Mouse (Mus musculus) megakaryocyte-erythroid progenitor cell, adult 5-6 weeks (primary cell): Measurements from ENCODE around the gene Nanos1. TPM values are rescaled to one million over a fixed set of nuclear protein-coding genes. Genes with fewer than 3 reads are reported as not detected.

Experiments
- ATAC-seq: replicated peaks from 2 replicates; pipeline ENCODE4 v1.8.0; 2016; ENCODE audit warnings: mild to moderate bottlenecking, inconsistent platforms; ENCODE audit not compliant: severe bottlenecking, poor library complexity, low FRiP score, low TSS enrichment
- total RNA-seq, 2 experiments: library from RNA; stranded (forward) in 1 of 2; stranded (reverse) in 1 of 2; fragments of 200-1000, 215-1000 nt in 1 of 2; fragments of >200 nt in 1 of 2; fragmentation: Nextera tagmentation in 1 of 2; gene quantifications; 2 replicates each; pipeline ENCODE4 v1.2.3; 2014 to 2017

The Nanos1 gene
- 1.2 and 2.5 TPM in 2 replicates for total RNA-seq (2014; fragmentation: Nextera tagmentation)
- total RNA-seq (2017) = 1.2 and 1.5 TPM in 2 replicates

DNA sequence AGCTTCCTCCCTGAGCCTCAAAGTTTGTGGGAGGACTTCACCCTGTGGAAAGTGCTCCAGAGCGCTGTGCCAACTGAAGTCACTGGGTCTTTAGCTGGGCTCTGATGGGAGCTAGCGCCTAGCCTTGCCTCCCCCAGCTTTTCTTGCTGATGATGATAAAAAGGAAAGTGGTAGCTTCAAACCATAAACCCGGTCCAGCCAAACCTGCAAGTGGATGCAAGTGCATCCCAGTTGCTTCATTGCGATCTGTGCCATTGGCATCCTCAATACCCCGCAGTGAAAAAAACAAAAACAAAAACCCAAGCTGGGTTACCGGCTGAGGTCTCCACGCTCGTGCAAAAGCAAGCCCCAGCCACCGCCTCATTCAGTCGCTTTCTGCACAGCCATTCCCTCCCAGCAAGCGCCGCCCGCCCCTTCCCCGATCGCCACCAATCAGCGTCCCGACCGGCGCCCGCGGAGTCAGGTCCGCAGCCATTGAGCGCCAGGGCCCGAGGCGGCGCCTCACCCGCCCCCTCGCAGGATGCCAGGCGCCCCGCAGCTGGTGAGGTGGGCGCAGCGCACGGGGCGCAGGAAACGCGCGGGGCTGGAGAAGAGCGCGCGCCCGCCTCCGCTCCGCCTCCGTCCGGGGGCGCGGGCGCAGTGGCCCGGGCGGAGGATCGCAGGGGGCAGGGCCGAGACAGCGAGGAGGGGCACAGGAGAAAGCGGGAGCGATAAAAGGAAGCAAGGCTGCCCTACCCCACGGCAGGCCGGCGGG lies at the start of gene Nanos1:
TSS of gene Nanos1 (plus strand) at position 550 of the 754 bp plus-strand sequence.
- ATAC-seq = peak; percentile 91

DNA sequence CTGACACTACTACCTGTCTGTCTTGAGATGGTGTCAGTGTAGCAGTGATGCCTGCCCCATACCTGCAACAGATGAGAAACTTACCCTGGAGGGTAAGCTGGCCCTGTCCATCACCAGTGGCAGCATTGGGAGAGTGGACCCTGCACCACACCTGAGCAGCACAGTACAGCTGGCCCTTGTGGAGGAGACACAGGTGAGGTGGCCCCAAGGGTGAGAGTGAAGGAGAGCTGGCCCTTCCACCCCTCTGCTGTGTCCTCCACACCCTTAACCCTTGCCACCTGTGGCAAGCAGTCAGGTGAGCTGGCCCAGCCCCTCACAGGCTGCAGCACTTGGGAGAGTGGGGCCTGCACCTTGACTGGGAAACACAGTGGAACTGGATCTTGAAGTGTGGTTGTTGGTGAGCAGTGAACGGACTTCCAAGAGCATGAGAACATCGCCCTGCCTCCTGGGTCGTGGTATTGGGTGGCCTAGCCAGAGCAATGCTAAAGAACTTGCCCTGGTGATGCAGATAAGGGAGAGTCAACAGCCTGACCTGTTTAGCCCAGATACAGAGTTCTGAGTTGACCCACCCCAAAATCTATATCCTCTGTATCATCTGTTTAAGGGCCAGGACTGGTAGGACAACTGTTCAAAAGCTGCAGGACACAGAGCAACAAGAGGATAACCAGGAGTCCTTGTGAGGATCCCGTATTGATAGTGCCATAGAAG lies 46.4 kb upstream of the Nanos1 start:
- ATAC-seq = peak; percentile 79

DNA sequence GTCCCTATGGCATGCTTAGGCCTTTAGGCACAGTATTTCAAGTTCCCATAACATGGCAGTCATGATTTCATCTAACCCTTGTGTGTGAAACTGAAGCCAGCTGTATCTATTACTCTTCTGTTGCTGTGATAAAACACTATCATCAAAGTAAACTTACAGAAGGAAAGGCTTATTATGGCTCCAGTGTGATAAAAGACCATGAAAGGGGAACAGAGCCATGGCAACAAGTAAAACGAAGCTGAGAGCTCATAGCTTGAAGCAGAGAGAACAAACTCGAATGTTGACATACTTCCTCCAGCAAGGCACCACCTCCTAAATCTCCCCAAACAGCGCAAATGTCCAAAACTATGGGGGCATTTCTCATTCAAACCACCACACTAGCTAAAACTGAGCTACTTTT lies 45.6 kb upstream of the Nanos1 start:
- peak; percentile 32 for ATAC-seq

DNA sequence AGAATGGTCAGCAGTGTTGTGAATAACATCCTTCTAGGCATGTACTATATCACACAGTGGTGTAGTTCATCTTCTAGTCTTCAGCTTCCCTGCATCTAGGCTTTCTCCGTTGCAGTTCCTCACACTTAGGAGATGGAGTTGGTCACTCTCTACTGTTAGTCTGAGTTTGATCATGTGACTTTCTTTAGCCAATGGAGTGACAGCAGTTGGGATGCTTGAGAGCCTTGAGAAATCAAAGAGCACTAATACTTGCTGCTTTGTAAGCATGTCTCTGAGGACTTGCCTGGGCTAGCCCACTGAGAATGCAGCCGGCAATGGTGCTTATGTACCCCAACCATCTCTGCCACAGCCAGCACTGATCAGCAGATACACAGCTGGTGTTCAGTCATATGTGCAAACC lies 43.2 kb upstream of the Nanos1 start:
- ATAC-seq = no peak

DNA sequence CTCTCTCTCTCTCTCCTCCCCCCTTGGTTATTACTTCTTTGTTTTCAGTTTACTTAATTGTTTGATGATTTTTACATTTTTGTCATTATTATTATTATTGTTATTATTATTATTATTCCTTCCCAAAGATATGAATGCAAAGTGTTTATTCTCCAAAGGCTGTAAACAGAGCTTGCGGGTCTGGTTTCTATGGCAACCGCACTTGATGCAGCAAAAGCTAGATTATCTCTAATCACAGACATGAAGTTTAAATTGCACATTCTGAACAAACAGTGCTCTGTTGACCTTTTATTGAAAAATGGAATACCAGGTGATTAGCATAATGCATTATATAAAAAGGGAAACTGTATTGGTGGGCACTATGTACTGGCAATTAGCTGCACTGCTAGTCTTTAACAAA lies 39.4 kb upstream of the Nanos1 start:
- ATAC-seq = no peak

DNA sequence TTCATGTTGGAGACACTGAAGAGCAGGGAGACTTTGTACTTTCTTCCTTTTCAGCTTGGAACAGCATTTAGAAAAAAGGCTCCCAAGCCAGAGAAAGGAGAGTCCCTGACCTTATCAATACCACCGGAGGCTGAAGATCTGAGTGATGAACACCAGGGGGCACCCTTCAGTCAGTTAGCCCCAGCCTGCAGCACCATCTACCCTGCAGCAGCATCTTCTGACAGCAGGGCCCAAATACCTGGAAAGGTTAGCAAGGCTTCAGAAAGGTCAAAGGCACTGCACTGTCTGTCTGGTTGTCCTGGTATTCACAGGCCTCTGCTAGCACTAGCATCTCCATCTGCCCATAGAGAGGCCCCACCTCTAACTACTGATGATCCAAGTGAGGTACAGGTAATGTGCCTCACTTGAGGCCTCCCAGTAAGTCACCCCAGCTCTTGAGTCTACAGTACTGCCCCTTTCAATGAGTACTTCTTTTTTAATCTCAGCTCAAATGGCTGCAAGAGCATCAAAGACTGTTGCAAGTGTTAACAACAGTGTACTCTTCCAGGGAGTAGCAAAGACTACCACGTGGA lies 25.4 kb upstream of the Nanos1 start:
- peak; percentile 95 for ATAC-seq

DNA sequence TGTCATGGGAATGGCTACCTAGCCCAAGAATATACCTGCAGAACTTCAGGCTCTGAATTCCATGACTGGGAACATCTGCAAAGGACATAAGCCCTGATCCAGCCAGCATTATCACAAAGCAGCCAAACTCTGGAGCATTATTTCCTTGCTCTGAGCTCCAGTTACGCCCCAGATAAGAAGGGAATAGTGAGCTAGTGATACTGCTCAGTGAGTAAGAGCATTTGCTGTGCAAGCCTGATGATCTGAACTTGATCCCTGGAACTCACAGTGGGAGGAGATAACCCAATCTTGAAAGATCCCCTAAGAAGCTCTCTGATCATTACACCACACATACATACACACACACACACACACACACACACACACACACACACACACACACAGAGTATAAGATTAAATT lies 24.5 kb upstream of the Nanos1 start:
- no peak for ATAC-seq

DNA sequence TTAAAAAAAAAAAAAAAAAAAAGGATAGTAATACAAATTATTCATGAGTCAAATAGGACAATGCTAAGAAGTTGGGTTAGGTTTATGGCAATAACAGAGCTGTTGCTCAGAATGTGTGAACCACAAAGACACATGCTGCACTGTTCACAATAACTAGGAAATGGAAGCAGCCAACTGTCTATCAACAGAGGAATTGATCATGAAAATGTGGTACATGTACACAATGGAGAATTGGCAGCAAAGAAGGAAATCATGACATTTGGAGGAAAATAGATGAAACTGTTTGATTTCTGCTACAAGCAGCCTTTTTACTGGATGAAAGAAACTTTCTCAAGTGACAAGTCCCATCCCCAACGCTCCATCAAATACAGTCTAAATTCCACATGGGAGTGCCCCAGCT lies 23.8 kb upstream of the Nanos1 start:
- no peak for ATAC-seq

DNA sequence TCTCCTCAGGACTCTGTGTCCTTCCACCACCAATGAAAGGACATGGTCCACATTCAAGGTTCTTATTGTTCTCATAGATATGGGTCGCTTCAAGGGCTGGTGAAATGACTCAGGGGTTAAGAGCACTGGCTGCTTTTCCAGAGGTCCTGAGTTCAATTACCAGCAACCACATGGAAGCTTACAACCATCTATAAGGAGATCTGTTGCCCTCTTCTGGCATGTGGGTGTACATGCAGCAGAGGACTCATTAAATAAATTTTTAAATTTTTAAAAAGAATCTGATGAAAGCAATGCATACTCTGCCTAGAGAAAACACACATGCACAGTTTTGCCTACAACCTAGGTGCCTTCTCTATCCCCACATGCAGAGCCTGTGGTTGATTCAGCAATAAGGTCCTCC lies 15.2 kb upstream of the Nanos1 start:
- ATAC-seq = no peak

DNA sequence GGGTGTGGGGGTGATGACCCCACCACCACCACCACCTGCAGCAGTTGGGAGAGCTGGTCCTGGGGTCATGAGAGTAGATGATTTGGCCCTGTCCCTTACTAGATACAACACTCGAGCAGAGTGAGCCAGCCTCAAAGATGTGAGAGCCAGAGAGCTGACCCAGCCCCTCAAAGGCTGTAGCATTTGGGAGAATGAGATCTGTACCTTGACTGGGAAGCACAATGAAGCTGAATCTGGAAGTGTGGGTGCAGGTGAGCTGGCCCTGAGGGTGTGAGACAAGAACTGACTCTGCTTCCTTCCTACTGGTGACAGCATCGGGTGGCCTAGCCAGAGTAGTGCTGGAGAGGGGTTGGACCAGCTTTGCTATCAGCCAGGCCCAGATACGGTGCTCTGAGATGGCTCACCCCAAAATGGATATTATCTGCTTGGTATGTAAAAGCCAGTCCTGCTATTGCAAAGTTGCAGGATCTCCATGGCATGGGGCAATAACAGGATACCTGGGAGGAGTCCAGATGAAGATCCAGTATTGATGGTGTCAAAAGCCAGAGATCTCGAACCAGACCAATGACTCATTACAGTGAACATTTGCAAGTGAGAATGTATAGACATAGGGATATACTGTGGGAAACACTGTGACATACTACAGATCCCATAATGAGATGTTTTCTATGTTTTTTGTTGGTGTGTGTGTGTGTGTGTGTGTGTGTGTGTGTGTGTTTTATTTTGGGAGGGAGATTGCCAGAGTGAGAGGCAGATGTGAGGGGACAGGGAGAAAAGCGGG lies 11.8 kb upstream of the Nanos1 start:
- peak; percentile 98 for ATAC-seq

DNA sequence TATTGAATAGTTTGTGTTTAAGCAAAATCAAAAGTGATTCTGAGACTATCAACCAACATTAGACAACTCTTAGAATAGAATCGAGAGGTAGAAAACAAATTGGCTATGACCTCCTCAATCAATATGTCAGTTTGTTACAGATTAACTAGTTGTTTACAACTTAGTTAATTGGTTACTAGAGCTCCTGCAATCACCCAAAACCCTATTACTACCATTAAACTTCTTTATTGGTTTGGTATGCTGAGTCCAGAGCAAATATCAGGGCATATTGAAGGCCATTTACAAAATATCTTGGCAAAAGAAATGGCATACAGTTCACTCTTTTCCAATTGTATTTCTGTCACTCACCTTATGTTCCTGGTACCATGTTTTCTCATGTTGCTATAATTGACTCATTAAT lies 8.0 kb upstream of the Nanos1 start:
- ATAC-seq = no peak

DNA sequence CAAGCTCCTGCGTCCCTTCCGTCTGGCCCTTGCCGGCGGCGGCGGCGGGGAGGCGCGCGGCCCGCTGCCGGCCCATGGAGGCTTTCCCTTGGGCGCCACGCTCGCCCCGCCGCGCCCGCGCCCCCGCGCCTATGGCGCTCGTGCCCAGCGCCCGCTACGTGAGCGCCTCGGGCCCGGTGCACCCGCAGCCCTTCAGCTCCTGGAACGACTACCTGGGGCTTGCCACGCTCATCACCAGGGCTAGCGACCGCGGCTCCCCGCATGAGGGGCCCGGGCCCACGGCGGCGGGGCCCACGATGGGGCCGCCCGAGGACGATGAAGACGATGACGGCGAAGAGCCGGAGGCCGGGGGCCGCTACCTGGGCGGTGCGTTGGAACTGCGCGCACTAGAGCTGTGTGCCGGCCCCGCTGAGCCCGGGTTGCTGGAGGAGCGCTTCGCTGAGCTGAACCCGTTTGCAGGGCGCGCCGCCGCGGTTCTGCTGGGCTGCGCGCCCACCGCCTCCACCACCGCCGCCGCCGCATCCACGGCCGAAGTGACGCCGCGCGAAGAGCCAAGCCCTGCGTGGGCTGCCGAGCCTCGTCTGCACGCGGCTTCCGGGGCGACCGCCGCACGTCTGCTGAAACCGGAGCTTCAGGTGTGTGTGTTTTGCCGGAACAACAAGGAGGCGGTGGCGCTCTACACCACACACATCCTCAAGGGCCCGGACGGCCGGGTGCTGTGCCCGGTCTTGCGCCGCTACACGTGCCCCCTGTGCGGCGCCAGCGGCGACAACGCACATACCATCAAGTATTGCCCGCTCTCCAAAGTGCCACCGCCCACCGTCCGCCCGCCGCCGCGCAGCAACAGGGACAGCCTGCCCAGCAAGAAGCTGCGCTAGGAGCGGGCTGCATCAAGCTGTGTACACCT lies 658 bp downstream of the Nanos1 start:
- peak; percentile 38 for ATAC-seq

DNA sequence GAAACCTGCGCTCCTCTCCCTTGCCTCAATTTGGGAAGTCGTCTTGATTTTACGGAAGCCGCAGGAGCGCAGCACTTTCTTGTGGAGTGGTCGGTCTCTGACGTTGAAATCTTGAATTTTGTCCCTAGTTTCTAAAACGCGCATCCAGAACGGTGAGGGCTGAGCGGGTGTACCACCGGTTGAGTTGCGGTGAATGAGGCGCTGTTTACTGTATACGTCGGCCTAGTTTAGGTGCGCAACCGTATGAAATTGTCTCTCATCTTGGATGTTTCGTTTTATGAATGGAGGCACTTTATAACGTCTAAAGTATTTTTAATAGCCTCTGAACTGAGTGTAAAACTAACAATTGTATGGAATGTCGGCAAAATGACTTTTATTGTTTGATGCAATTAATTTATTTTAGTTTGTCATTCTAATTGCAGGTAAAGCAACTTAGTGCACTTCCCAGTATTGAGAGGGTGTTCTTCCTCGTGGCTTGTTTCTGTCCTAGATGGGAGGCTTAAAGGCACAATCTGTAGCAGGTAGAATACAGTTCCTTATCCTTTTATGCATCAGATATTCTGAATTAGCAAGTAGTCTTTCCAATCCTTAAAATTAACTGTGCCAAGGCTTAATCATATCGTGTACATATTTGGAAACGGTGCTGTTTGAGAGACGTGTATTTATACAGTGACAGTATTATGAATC lies 1.5 kb downstream of the Nanos1 start:
- ATAC-seq = peak; percentile 13

DNA sequence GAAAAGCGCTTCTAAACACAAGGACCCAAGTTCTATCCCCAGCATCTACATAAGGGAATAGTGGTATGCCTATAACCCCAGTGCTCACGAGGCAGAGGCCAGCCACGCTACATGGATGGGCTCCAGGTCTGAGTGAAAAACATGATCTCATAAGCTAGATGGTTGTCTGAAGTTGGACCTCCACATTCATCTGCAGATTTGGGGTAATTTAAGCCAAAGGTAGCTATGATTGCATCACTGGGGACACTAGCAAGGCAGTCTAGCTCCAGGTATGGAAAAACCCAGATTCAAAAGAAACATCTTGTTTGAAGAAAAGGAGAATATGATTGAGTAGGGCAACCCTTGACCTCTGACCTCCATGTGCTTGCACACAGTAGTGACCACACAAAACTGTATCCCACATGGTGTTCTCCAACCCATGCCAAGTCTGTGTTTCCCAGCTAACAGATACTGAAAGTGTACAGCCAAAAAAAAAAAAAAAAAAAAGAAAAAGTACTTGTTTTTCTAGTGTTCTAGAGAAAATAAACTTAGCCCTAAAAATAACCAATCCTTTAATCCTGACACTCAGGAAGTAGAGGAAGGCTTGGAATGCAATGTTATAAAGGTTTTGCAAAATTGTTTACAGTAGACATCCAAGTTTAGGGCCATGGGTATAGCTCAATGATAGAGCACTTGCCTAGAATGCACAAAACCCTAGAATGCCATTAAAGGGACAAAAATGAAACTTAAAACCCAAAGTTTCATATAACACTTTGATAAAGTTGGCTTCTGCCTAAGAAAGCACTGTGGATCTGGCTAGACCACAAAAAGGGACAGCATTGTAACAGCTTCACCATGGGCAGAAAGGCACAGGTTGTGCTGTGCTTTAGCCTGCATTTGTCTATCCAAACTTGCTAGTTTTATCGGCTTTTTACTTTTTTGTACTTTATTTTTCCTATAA lies 3.4 kb downstream of the Nanos1 start:
- no peak for ATAC-seq

DNA sequence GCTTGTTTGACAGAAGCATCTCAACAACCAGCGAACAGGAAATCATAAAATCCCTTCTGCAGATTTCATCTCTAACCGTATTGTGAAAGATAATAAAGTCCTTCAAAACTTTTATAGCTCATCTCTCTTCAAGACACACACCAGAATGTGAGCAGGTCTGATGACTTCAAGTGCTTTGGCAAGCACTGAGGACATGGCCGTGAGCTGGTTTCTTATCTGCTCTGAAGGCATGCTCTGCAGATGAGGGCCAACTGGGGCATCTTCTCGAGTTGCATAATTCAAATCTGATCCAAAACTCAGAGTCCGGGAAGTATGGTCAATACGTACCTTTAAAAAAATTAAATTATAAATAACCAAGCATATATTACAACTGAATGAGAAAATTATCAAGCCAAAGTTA lies 17.6 kb downstream of the Nanos1 start:
- no peak for ATAC-seq

DNA sequence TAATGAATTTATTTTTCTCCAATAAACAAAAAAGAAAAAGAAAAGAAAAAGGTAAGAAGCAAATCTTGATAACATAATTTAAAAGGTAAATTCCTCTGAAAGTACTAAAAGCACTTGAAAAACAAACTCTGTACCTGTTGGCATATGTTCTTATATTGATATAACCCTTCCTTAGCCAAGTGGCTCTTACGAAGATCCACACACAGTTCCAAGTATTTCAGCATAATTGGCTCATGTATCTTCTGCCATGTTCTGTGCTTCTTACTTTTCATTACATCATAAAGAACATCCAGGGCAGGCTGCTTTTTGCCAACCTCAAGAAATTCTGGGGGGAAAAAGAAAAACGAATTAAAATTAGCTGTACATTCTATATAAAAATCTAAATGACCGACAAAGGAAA lies 26.2 kb downstream of the Nanos1 start:
- no peak for ATAC-seq

DNA sequence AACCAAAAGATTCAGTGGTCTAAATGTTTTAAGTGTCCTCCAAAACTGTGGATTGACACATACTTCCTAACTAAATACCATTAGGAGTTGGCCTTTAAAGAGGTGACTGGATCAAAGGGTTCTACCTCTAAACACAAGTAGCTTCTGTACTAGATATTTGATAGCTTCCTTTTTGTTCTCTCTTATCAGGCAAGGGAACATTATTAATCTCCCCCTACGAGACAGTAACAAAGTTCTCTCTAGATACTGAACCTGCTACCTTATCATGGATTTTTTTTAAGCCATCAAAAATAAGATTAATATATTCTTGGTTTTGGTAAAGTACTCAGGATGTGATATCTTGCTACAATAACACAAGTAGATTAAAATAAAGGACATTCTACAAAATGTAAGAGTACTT lies 28.9 kb downstream of the Nanos1 start:
- ATAC-seq = no peak
